Mouse (Mus musculus) cerebellum, adult 11-12 months (tissue): ENCODE measurements around the gene Med27.
"Not testable (repeated sequence)": the region's sequence is repeated elsewhere in the genome, so short reads cannot be mapped to it uniquely, and the experiment has no call there.

ENCODE experiments used
- DNase-seq: peaks from one replicate; pipeline ENCODE4 v3.0.0; 2022

Med27 gene

GRCm38 (mm10) chr2:29523918-29524811 lies 177.5 kb downstream of the Med27 start:
- DNase-seq, result no peak

- DNase-seq, result no peak
Measured at GRCm38 (mm10) chr2:29525273-29525805, 178.7 kb downstream of the Med27 start.

- no peak for DNase-seq
Measured at GRCm38 (mm10) chr2:29526266-29526665, 179.6 kb downstream of the Med27 start.

GRCm38 (mm10) chr2:29527480-29527879 lies 180.9 kb downstream of the Med27 start:
- DNase-seq, result not testable (repeated sequence)

GRCm38 (mm10) chr2:29528811-29529210 lies 182.2 kb downstream of the Med27 start:
- no peak for DNase-seq

- not testable (repeated sequence) for DNase-seq
Measured at GRCm38 (mm10) chr2:29529788-29530187, 183.2 kb downstream of the Med27 start.

GRCm38 (mm10) chr2:29532173-29532572 lies 185.6 kb downstream of the Med27 start:
- no peak for DNase-seq

- no peak for DNase-seq
Measured at GRCm38 (mm10) chr2:29532921-29533320, 186.3 kb downstream of the Med27 start.

GRCm38 (mm10) chr2:29535566-29536244 lies 189.1 kb downstream of the Med27 start:
- no peak for DNase-seq

- no peak for DNase-seq
Measured at GRCm38 (mm10) chr2:29536481-29536880, 189.9 kb downstream of the Med27 start.

GRCm38 (mm10) chr2:29537334-29537733 lies 190.7 kb downstream of the Med27 start:
- DNase-seq, result no peak

GRCm38 (mm10) chr2:29542039-29542438 lies 195.4 kb downstream of the Med27 start:
- DNase-seq, result no peak

GRCm38 (mm10) chr2:29546571-29546970 lies 200.0 kb downstream of the Med27 start:
- no peak for DNase-seq

- DNase-seq, result no peak
Measured at GRCm38 (mm10) chr2:29551816-29552585, 205.4 kb downstream of the Med27 start.

- DNase-seq, result no peak
Measured at GRCm38 (mm10) chr2:29553945-29554634, 207.5 kb downstream of the Med27 start.

GRCm38 (mm10) chr2:29558561-29558960 lies 211.9 kb downstream of the Med27 start:
- no peak for DNase-seq

- DNase-seq, result no peak
Measured at GRCm38 (mm10) chr2:29559955-29560354, 213.3 kb downstream of the Med27 start.

- peak; percentile 81 for DNase-seq
Measured at GRCm38 (mm10) chr2:29561468-29561867, 214.8 kb downstream of the Med27 start.

- DNase-seq, result peak; percentile 82
Measured at GRCm38 (mm10) chr2:29563986-29564385, 217.4 kb downstream of the Med27 start.

- DNase-seq, result no peak
Measured at GRCm38 (mm10) chr2:29565570-29566433, 219.2 kb downstream of the Med27 start.
